Mouse (Mus musculus): ENCODE measurements around the gene Rreb1.
A peak's percentile ranks its signal among the peaks of the same experiment; 100 is the strongest.

Gene Rreb1

DNA sequence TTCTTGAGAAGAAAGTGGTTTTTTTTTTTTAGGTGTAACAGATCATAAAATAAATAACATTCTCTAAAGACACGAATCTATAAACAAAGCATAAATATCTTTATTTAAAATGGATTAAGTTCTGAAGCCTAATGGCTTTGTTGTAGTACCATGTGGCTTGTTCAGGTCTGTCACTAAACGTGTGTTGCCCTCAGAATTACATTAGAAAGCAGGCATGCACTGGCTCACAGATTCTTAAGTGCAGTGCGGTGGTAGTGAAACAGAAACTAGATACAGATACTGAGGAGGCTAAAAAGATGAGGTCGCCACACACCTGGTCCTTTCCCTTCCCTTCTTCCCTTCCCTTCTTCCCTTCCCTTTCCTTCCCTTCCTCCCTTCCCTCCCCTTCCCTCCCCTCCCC, 75.2 kb downstream of the Rreb1 start:
- DNase-seq (ENCODE audit: low read depth, low spot score): no peak

DNA sequence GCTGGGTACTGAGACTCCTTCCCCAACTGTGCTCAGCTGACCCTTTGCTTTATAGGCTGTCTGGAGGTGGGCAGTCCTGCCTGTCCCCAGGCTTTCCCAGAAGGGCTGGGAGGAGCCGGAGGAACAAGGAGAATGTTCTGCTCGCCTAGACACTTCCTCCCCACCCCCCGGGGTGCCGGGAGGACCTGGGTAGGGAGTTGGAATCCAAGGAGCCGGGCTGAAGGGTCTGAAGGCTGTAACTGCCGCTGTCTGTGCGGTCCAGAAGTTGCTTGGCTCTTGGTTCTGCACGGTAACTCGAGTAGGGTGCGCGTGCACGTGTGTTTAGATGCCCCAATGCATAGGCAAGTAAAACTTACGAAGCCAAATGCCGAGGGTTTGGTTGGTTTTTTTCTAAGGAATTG, 75.8 kb downstream of the Rreb1 start:
- no peak for DNase-seq (ENCODE audit: low read depth, low spot score)

DNA sequence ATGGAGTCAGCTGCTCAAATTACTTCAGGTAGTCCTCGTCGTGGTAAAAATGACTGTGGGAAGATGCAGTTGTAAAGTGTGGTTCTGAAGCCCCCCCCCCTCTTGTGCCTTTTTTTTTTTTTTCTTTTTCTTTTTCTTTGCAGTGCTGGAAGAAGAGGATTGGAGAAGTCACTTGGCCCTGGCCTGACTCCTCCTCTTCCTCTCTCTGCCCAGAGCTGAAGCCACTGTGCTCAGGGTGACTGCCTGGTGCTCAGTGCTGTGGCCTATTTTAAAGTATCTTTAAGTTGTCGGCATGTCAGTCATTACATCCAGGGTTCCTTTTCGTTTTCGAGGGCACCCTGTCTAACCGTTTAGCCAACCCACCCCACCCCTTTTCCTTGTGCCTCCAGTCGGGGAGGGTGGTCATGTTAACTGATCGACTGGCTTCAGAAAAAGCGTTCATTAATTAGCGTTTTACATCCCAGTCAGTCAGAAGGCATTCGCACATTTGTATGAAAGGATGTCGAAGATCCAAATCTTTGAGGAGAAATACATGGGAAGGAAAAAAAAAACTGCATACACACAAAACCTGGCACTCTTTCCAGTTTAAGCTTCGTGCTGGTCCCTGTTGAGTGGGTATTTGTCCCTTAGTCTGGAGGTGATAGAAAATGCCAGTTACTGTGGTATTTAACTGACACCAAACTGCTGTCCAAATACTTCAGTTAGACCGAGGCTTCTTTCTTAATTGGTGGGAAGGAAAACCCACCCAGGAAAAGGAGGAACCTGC, 76.4 kb downstream of the Rreb1 start:
- no peak for DNase-seq (ENCODE audit: low read depth, low spot score)

DNA sequence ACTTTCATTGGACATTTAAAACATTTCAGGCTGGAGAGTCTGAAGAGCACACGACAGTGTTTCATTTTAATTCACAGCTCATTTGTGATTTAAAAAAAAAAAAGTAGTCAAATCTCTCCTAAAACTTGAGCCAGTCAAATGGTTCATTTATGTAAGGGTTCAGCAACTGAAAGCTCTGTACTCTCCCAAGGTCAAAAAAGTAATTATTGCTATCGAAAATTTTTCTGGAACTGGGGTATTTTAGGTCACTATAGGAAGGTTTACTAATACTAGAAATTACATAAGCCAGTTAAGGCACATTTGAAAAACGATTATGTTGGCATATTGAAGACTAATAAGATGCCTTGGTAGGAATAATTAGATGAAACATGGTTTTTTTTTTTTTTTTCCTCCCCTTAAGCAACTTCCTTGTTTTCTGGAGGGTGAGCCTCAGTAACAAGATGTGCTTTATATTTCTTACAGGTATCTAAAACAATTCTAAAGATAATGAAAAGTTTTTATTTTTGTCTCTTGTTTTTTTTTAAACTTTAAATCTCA, 77.1 kb downstream of the Rreb1 start:
- DNase-seq (ENCODE audit: low read depth, low spot score): no peak

DNA sequence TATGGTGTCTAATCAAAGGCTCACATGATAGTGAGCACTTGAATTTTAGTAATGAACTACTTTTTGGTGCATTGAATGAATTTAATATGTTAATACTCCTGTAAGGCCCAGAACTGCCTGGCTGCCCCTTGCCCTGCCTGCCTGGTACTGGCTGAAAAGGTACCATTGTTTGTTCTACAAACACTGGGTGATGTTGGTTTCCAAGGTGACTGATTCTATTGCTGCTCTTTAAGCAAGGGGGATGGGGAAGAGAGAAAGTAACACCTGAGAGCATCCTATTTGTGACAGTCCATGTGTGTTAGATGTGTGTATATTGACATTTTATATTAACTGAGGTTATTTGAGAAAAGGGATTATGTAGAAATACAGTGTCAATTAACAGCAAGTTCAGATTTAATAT, 77.6 kb downstream of the Rreb1 start:
- no peak for DNase-seq (ENCODE audit: low read depth, low spot score)

DNA sequence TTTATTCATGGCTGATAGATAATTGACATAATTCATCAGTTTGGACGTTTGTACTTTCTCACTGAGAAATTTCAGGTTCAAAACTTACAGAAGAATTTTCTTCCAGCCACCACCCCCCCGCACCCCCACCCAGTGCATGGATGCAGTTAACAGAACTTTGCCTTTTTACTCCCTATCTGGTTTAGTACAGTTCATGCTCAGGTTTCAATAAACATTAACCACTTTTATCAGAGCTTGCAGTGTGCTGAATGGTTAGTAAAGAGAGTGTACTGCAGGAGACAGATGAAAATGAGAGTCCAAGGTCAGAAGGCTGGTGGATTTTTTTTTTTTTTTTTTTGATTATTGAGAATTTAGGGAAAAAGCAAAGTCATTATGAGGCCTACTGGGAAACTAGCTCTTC, 78.3 kb downstream of the Rreb1 start:
- DNase-seq (ENCODE audit: low read depth, low spot score): no peak

DNA sequence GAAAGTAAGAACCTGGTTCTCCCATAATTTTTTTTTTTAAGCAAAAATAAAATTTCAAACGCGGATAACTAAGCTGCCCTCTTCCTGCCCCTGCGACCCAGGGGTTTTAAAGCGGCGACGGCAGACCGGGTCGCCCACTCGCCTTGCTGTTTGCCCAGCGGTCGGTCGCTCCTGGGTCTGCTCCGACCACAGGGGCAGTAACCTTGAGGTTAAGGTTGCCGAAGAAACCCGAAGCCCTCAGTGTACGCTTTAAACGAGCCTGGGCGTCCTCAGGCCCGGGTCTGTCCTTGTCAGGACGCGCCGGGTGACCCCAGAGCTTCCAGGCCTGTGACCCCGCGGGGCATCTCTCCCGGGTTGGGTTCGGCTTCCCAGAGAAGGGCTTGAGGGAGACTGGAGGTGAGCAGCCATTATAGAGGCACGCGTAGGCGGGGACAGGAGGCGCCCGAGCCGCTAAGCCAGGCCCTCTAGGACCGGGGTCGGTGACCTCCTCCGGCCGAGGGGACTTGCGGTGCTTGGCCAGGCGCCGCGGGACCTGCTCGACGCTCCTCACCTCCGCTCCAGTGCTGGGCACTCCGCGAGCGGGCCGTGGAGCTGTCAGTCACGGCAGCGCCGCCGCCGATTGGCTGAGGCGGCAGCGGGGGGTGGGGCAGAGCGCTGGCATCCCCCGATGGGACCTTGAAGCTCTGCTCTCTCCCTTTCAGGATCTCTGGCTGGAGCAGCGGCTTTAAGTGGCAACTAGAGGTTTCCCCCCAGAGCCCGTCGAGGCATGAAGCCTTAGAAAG, 79.3 kb downstream of the Rreb1 start:
- peak; percentile 74 for DNase-seq (ENCODE audit: low read depth, low spot score)

DNA sequence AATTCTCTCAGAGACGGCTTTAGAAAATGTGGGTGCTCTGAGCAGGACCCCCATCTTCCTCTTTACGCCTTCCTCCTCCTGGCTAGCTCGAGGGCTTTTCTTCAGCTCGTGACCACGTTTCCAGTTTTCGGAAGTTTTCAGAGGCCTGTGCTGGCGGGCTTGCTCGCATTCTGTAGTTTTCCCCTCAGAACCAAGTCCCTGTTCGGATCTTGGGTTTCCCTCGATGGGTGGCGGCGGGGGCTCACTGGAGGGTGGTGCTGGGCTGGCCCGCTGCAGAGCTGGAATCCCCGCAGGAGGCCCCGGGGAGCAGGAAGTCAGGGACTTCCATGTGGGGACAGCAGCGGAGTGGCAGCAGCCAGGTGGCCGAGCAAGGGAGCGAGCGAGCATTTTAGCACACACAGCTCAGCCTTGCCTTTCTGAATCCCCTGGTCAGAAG, 79.9 kb downstream of the Rreb1 start:
- DNase-seq (ENCODE audit: low read depth, low spot score): no peak

DNA sequence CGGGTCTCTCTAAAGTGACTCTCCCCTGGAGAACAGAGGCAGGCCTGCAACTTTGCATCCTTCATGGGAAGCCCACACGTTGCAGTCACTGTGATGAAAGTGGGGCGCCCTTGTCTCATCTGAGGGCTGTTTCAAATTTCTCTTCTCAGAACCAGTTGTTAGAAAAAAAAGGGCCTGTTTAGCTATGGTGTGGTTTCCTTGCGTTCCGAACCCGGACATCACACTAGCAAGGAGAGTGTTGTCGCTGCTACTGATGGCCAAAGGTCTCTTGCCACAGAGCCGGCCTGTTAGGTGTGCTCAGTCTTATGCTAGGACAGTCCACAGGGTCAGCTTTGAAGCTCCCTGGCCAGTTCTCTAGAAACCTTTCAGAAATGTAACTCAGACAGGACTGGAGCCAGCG, 80.3 kb downstream of the Rreb1 start:
- no peak for DNase-seq (ENCODE audit: low read depth, low spot score)

DNA sequence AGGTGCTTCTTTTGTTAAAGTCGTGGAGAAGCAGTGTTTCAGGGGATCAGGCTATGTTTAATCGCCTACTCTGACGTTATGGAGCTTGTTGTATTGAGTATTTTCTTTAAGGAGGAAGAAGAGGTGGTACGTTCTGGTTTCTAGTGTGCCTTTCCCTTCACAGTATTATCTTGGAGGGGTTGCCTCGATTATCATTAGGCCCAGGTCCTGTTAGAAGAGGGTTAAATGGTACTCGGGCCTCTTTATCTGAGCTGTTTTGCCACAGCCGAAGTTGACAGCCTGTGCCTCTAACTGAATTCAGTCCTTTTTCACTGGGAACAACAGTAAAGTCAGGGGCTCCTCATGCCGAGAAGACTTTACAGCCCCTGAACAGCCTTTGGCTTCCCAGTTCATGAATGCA, 81.6 kb downstream of the Rreb1 start:
- no peak for DNase-seq (ENCODE audit: low read depth, low spot score)

DNA sequence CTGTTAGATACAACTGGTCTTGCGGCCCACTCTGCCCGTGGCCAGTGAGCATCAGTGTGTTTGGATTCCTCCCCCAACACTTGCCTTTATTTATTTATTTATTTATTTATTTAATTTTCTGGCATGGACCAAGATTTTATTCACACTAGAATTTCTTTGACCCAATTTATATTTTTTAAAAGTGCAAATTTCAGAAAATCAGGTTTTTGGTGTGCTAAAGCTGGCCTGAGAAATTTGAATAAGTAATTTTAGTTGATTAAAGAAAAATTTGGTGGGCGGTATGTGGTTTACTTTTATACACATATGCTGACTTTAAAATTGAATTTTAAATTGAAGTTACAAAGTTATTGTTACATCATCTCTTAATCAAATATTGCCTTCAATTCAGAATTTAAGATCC, 82.0 kb downstream of the Rreb1 start:
- DNase-seq (ENCODE audit: low read depth, low spot score): no peak

DNA sequence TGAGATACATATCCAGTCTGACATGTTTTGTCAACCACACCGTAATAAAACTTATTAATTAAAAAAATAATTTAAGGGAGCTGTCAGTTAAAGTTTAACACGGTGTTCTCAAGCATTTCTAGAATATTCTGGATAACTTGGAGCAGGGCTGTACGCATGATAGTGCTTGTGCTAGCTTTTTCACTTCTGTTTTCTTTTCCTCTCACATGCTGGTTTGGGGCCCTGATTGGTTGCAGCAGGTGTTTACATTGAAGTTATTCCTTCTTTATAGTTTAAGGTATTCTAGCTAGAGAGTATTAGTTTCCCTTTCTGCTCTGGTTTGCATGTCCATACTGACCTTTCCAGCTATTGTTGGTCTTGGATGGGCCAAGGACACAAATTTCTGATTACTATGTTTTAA, 82.6 kb downstream of the Rreb1 start:
- DNase-seq (ENCODE audit: low read depth, low spot score): no peak

DNA sequence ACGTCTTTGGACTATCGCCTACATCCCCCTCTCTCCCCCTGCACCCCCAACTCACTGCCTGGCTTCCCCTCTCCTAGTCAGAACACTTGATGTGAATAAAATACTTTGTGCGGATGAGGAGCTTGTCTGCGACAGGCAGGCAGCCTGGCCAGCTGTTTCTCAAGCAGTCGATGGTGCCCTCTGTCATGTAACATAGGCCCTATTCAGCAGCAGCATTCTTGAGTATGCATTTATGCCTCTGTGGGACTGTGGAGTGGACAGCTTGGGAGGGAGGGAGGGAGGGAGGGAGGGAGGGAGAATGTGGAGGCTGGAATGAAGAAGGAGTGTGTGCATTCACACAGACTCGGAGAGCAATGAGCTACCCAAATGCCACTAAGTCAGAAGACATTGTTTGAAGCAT, 84.3 kb downstream of the Rreb1 start:
- no peak for DNase-seq (ENCODE audit: low read depth, low spot score)

DNA sequence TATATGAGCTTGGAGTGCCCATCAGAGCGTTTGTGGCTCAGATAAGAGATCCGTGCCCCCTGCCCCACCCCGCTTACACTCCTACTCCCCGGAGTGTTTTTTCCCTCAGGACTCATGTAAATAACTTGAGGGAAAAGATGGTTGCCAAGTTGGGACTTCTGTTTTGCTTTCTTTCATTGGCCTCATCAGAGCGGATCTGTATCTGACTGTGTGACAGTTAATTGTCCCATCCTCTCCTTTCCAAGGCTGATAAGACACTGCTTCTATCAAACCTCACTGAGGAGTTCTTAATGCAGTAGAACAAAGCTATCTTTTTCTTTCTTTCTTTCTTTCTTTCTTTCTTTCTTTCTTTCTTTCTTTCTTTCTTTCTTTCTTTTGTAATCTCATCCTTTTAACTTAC, 85.4 kb downstream of the Rreb1 start:
- no peak for DNase-seq (ENCODE audit: low read depth, low spot score)

DNA sequence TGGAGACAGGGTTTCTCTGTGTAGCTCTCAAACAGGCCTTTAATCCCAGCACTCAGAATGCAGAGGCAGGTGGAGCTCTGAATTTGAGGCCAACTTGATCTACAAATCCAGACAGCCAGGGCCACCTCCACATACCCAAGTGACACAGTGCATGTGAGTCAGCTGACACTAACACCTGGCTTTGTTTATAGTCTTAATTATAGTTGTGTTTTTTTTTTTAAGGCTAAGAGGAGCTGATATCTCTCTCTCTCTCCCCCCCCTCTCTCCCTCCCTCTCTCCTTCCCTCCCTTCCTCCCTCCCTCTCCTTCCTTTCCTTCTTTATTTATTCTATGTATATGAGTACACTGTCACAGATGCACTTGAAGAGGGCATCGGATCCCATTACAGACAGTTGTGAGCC, 86.5 kb downstream of the Rreb1 start:
- no peak for DNase-seq (ENCODE audit: low read depth, low spot score)

DNA sequence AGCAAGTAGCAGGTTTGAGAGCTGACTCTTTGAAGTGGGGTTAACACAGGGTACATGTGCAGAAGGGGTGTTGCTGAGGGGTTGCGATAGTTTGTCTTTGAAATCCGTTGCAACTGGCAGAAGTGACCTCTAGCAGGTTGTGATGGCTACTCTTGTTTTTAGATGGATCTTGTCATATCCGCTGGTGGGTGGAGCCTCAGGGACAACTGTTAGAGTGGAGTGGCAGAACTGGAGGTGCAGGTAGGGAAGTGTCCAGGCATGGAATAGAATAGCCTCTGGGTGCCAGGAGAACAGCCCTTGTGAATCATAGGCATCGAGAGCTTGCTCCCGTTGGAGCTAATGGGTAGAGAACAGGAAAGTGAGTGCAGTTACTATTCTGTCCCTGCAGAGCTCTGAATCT, 88.1 kb downstream of the Rreb1 start:
- no peak for DNase-seq (ENCODE audit: low read depth, low spot score)

DNA sequence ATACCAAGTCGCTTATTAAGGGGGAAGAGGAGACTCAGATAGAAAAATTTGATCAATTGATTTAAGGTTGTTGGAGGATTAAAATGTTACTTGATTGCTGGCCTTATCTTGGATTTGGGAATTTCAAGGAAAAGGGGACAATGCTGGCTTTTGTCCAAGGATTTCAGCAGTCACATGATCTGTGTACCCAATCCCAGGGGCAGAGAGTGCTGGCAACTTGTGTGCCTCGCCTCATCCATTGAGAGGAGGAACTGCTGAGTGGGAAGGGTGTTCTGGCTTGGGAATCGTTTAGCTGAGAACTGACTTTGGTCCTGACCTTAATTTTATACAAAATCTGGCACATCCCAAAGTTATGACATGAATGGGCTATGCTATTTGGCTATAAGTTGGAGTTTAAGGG, 88.6 kb downstream of the Rreb1 start:
- DNase-seq (ENCODE audit: low read depth, low spot score): no peak

DNA sequence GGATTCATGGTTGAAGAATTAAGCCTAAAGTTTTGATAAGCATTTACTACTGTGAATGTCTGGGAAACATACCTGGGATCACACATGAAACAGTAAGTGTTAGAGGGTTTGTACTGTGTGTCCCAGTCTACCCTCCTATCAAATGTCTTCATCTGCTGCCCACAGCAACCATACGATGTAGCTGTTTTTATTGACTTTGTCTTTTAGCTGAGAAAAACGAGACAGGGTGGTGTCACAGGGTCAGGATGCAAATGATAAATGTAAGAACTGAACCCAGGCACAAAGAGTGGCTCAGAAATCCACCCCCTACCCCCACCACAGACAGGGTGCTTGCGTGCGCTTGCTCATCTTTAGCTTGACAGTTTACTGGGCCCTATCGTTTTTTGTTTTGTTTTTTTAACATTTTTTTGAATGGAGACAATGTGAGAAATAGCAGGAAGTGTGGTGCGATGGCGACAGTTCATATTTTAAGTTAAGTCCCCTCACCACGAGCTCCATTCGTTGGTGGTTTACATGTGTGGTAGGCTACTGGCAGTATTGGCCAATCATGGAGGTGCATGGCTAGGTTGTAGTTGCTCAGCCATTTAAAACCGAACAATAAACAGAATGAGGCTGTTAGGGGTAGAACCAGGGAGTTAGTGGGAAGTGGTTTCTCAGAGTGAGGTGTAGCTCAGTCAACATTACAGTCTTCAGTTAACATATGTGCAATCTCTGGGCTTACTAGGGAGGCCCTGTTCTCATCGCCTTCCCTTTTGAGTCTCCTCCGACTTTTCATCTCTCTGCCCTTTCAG, 92.1 kb downstream of the Rreb1 start:
- DNase-seq (ENCODE audit: low read depth, low spot score): no peak

DNA sequence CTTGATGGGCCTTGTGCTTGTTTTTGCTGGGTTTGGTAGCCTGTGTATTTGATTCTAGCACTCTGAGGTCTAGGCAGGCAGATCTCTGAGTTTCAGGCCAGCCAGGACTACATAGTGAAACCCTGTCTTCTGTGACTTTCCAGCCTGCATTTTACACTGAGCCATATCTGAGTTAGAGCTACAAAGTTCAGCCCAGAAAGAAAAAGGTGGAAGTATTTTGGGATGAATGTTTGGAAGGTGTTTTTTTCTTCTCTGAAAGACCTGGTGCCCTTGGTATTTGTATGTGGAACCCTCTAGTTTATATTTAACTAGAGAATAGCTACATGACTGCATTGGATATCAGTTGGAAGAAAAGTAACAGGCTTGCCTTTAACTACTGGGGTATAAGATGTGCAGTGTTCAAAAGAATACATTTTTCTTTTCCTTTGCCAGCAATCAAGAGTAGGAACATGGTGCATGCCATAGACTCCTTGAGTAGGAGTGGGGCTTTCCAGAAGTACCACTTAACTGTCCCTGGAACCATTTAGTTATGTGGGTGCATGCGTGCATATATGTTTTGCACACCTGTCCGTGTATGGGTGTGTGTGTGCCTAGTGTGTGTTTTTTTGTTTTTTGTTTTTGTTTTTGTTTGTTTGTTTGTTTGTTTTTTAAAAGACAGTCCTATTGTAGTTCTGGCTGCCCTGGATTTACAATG, 94.1 kb downstream of the Rreb1 start:
- no peak for DNase-seq (ENCODE audit: low read depth, low spot score)

DNA sequence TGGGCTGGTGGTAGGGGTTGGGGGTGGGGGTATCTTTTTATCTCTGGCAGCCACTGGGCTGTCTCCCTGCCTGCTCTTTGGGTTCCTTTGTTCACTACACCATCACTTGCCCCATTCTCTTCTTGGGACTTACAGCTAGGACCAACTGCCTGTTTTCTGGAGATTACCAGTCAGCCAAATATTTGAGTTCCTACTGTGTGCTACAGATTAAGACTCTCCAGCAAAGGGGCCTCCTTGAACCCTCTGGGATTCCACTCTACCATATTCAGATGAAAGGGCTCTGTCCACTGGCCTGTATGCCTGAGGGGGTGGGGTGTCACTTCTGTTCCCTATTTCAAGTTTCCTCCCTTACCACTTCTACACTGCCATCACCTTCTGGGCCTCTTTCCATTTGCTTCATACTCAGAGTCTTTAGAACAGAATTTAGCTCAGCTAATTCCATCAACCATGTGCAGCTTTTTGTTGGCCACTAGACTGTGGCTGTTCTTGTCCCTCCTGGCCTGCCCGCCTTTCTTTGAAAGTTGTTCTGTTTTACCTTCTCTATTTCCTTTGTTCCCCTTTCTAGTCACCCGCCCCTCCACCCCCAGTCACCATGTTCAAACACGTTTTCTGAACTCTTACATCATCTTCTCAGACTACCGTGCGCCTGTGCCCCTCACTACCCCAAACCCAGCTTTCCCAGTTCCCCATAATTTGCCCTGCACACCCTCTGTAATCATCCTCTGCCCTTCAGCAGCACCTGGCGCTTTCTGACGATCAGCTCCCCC, 95.1 kb downstream of the Rreb1 start:
- no peak for DNase-seq (ENCODE audit: low read depth, low spot score)

DNA sequence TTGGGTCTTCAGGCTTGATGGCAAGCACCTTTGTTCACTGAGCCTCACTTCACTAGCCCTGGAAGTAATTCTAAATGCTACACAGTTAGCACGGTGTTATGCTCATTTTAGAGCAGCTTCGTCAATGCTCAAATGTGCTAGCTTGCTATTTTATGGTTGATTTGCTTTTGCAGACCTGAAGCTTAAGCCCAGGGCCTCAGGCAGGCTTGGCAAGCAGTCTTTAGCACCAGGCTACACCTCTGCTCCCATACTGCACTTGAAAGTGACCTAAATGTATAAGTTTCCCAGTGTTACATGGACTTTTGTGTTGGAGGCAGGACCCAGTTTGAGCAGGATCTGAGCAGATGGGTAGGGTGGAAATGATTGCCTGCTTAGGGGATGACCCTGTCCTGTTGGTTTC, 97.7 kb downstream of the Rreb1 start:
- DNase-seq (ENCODE audit: low read depth, low spot score): no peak

Data from brain, embryonic 18.5 days (tissue).